Mouse (Mus musculus) testis, adult 2 months (tissue): ENCODE results near the gene Ednrb.

Experiments
- CTCF ChIP-seq: fragments of 200-500 bp; IDR thresholded peaks from 2 replicates; pipeline ENCODE4 v1.5.1; 2012; ENCODE audit warnings: low read depth, mild to moderate bottlenecking, inconsistent platforms, low read length, moderate library complexity; ENCODE audit not compliant: control insufficient read depth, insufficient read depth, insufficient replicate concordance
- POLR2A ChIP-seq: fragments of 200-500 bp; IDR thresholded peaks from 2 replicates; pipeline ENCODE4 v1.6.1; 2012; ENCODE audit warnings: low read depth, mild to moderate bottlenecking, inconsistent platforms, low read length, moderate library complexity; ENCODE audit not compliant: control insufficient read depth

DNA sequence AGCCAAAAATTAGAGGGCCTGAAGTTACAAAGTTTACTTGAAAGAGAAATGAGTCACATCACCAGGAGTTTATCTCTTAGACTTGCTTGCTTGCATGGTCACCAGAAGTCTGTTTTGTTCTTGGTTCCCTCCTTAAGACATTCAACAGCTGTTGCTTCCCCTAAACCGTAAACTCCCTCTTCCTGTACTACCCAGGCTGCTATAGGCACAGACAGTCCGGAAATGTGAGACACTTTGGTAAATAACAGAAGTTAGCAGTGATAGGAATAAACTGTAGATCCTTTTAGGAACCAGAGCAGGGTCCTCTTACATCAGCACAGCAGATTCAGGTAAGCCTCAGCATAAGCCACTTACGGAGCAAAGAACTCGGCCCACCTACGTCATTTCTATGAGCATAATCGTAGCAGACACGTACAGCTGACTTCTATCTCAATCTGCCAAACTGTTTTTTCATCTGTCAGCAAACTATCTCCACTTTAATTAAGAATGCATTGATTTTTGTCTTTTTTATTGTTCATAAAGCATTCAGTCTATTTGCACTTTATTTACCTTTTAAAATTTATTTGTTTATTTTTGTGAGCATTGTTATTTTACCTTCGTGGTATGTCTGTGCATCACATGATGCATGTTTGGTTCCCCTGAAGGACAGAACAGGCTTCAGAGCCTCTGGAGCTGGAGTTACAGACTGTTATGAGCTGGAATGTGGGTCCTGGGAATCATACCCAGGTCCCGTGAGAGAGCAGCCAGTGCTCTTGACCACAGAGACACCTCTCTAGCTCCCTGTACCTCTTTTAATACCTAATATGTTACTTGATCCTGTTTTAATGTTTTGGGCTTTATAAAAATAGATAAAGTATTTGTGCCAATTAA is 58.9 kb downstream of the Ednrb start:
- TF ChIP-seq CTCF (no peak), POLR2A (no peak)
